Mouse (Mus musculus) hindbrain, embryonic 12.5 days (tissue): ENCODE results near the gene Myo5a. TPM values are rescaled to one million over a fixed set of nuclear protein-coding genes. Genes with fewer than 3 reads are reported as not detected.

Experiments used
- ATAC-seq: fragments of 200-750 bp; cut with Nextera tagmentation; 2 replicates; pipeline ENCODE4 v1.8.0; 2017; ENCODE audit warnings: moderate TSS enrichment; ENCODE audit not compliant: low FRiP score
- H3K27ac ChIP-seq: fragments of 300-500 bp; sonication (generic); 2 replicates; pipeline ENCODE4 v1.5.1; 2016; ENCODE audit warnings: mild to moderate bottlenecking
- H3K27me3 ChIP-seq: fragments of 300-500 bp; sonication (generic); 2 replicates; pipeline ENCODE4 v1.6.1; 2016; ENCODE audit warnings: mild to moderate bottlenecking
- H3K36me3 ChIP-seq: fragments of 300-500 bp; sonication (generic); 2 replicates; pipeline ENCODE4 v1.6.1; 2016; ENCODE audit warnings: mild to moderate bottlenecking
- H3K4me1 ChIP-seq: fragments of 300-500 bp; sonication (generic); 2 replicates; pipeline ENCODE4 v1.6.1; 2016
- H3K4me2 ChIP-seq: fragments of 300-500 bp; sonication (generic); replicated peaks from 2 replicates; pipeline ENCODE4 v1.6.1; 2016; ENCODE audit warnings: mild to moderate bottlenecking
- H3K4me3 ChIP-seq: fragments of 300-500 bp; sonication (generic); 2 replicates; pipeline ENCODE4 v1.5.1; 2016; ENCODE audit warnings: mild to moderate bottlenecking
- H3K9ac ChIP-seq: fragments of 300-500 bp; sonication (generic); 2 replicates; pipeline ENCODE4 v1.6.1; 2016; ENCODE audit warnings: mild to moderate bottlenecking, moderate library complexity
- H3K9me3 ChIP-seq: fragments of 300-500 bp; sonication (generic); replicated peaks from 2 replicates; pipeline ENCODE4 v1.6.1; 2016; ENCODE audit warnings: mild to moderate bottlenecking
- WGBS: fragments of 180-500 bp; shearing (Covaris S2); methylation state at CpG from one replicate; pipeline ENCODE4 v1.1.7; 2016; 5-methylcytosine and 5-hydroxymethylcytosine counted together
- polyA plus RNA-seq: library from polyadenylated mRNA; unstranded; fragments of >200 nt; fragmentation: Nextera tagmentation; extraction: Ambion mirVana; gene quantifications from 2 replicates; pipeline ENCODE4 v1.2.1, GENCODE M21; 2016

Myo5a gene
- polyA plus RNA-seq, 1 experiment from 2014 or later = 40.9 TPM

GRCm38 (mm10) chr9:75262235-75262826 lies 191.5 kb downstream of the Myo5a start:
- H3K27ac ChIP-seq = peak overlapping the region; percentile 85; the same call in 1 of the 2 replicates
- no peak for ATAC-seq
- H3K36me3 ChIP-seq = no peaks in the 10 kb centered on the region
- no peak overlapping the region for H3K9ac ChIP-seq
- 0 out of 2 replicates have a peak, but pooled peaks cover 3% of the 10 kb centered on the region for H3K9me3 ChIP-seq
- peaks cover 20% of the 10 kb centered on the region for H3K4me1 ChIP-seq
- WGBS = 75% methylated on average over 8 of the region's 8 CpGs
- H3K4me3 ChIP-seq = no peak overlapping the region
- no peak overlapping the region for H3K4me2 ChIP-seq
- H3K27me3 ChIP-seq = no peaks in the 10 kb centered on the region; the same call in 1 of the 2 replicates

- Histone ChIP-seq H3K27me3 (no peaks in the 10 kb centered on the region; the same call in 1 of the 2 replicates), H3K27ac (no peak overlapping the region), H3K36me3 (no peaks in the 10 kb centered on the region), H3K4me3 (no peak overlapping the region), H3K9me3 (0 out of 2 replicates have a peak, but pooled peaks cover 3% of the 10 kb centered on the region), H3K4me2 (no peak overlapping the region), H3K9ac (no peak overlapping the region), H3K4me1 (peaks cover 20% of the 10 kb centered on the region)
- WGBS = 74% methylated on average over 3 of the region's 3 CpGs
- no peak for ATAC-seq
Observed at GRCm38 (mm10) chr9:75264008-75264718, 193.3 kb downstream of the Myo5a start.

GRCm38 (mm10) chr9:75267147-75267546 lies 196.3 kb downstream of the Myo5a start:
- no peaks in the 10 kb centered on the region; the same call in 1 of the 2 replicates for H3K27me3 ChIP-seq
- no peak overlapping the region for H3K9ac ChIP-seq
- 74% methylated on average over 6 of the region's 6 CpGs for WGBS
- no peak overlapping the region for H3K27ac ChIP-seq
- H3K36me3 ChIP-seq = no peaks in the 10 kb centered on the region
- H3K4me2 ChIP-seq = no peak overlapping the region
- no peak overlapping the region for H3K4me3 ChIP-seq
- H3K4me1 ChIP-seq = peaks cover 4% of the 10 kb centered on the region
- no peaks in the 10 kb centered on the region for H3K9me3 ChIP-seq
- ATAC-seq = no peak

GRCm38 (mm10) chr9:75270382-75270781 lies 199.6 kb downstream of the Myo5a start:
- Histone ChIP-seq H3K36me3 (no peaks in the 10 kb centered on the region), H3K4me1 (no peaks in the 10 kb centered on the region), H3K27ac (no peak overlapping the region), H3K4me2 (no peak overlapping the region), H3K9ac (no peak overlapping the region), H3K9me3 (no peaks in the 10 kb centered on the region), H3K27me3 (no peaks in the 10 kb centered on the region), H3K4me3 (no peak overlapping the region)
- 75% methylated on average over 6 of the region's 6 CpGs for WGBS
- no peak for ATAC-seq

- ATAC-seq = no peak
- 91% methylated on average over 8 of the region's 8 CpGs for WGBS
- no peaks in the 10 kb centered on the region; the same call in 1 of the 2 replicates for H3K27me3 ChIP-seq
- no peaks in the 10 kb centered on the region for H3K9me3 ChIP-seq
- H3K4me3 ChIP-seq = no peak overlapping the region
- H3K4me1 ChIP-seq = no peaks in the 10 kb centered on the region
- no peak overlapping the region for H3K27ac ChIP-seq
- no peaks in the 10 kb centered on the region for H3K36me3 ChIP-seq
- no peak overlapping the region for H3K9ac ChIP-seq
- no peak overlapping the region for H3K4me2 ChIP-seq
Observed at GRCm38 (mm10) chr9:75271539-75271938, 200.7 kb downstream of the Myo5a start.

Other genes starting within 250 kb of the Myo5a start
- 9.3 and 11.7 TPM in 2 replicates for gene Onecut1, start 209.1 kb upstream of the Myo5a start, polyA plus RNA-seq
- 26.8 and 30.9 TPM in 2 replicates for gene Fam214a, start 118.1 kb upstream of the Myo5a start, polyA plus RNA-seq
- gene Arpp19, start 33.4 kb upstream of the Myo5a start, polyA plus RNA-seq = 280 and 291 TPM in 2 replicates
- 0.65 and 1.8 TPM in 2 replicates for gene Myo5c, start 161.0 kb downstream of the Myo5a start, polyA plus RNA-seq
- 33.4 and 35.3 TPM in 2 replicates for gene Gnb5, start 235.3 kb downstream of the Myo5a start, polyA plus RNA-seq